7 mouse cellular contexts compared by ENCODE assay signal in genomic region chr11:56131339-56131823, GRCm38 (mm10).
DNase-seq lines count a peak whose midpoint lies in the region.

No protein-coding gene starts in this region.

- DNase-seq in thymus, postnatal 0 days (ENCODE audit: low spot score) = peak; percentile 36
- DNase-seq in thymus, postnatal 36 days = no peak
- DNase-seq in c-Kit-positive CD71-negative TER-119-negative erythroid progenitor cells, embryonic 14.5 days (ENCODE audit: low read depth) = peak; percentile 30
- peak; percentile 18 to 37 for DNase-seq in frontal cortex, postnatal 10 days (ENCODE audit: low spot score in 2 of 2)
- DNase-seq in layer of hippocampus, adult 8-10 months (ENCODE audit: low spot score in 2 of 2) = peak; percentile 40 to 51
- DNase-seq in mesoderm, embryonic 11.5 days (ENCODE audit: low read depth, low spot score) = peak; percentile 71
- DNase-seq in telencephalon, adult 2 months (ENCODE audit: low read depth, low spot score) = peak; percentile 60

Comparison
In these comparisons a context has a peak if more than half of its experiments do, and no peak if none do; other contexts are left out.
1. DNase-seq: peak in thymus, postnatal 0 days (single experiment), c-Kit-positive CD71-negative TER-119-negative erythroid progenitor cells, embryonic 14.5 days (single experiment), frontal cortex, postnatal 10 days (2 of 2), layer of hippocampus, adult 8-10 months (2 of 2), mesoderm, embryonic 11.5 days (single experiment) and telencephalon, adult 2 months (single experiment); none in thymus, postnatal 36 days (0 of 2).